Mouse (Mus musculus) c-Kit-positive CD71-negative TER-119-negative erythroid progenitor cells, embryonic 14.5 days (primary cell): ENCODE results near the gene Aurka.
A peak's percentile ranks its signal among the peaks of the same experiment; 100 is the strongest.

Experiments used
- DNase-seq: peaks from one replicate; pipeline ENCODE4 v3.0.0-alpha.2; 2013; ENCODE audit warnings: low read depth

Gene Aurka

DNA sequence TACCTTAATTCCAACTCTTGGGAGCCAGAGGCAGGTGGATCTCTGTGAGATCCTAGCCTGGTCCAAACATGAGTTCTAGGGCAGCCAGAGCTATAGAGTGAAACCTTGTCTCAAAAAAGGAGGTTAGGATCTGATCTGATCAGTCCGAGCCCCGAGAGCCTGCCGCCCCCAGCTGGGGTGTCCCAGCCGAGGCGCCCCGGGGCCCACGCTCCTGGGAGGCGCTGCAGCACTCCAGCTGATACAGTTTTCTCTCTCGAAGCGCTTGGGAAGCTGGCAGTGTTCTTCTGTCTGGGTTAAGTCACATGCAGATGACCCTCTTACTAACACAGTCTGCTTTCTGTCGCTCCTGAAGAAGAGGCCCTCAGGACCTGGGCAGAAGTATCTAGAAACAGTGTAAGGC is 11.0 kb upstream of the Aurka start:
- DNase-seq = no peak

- DNase-seq = no peak
Measured at GRCm38 (mm10) chr2:172380513-172380912, 10.2 kb upstream of the Aurka start.

- DNase-seq = no peak
Measured at GRCm38 (mm10) chr2:172378332-172378731, 8.0 kb upstream of the Aurka start.

DNA sequence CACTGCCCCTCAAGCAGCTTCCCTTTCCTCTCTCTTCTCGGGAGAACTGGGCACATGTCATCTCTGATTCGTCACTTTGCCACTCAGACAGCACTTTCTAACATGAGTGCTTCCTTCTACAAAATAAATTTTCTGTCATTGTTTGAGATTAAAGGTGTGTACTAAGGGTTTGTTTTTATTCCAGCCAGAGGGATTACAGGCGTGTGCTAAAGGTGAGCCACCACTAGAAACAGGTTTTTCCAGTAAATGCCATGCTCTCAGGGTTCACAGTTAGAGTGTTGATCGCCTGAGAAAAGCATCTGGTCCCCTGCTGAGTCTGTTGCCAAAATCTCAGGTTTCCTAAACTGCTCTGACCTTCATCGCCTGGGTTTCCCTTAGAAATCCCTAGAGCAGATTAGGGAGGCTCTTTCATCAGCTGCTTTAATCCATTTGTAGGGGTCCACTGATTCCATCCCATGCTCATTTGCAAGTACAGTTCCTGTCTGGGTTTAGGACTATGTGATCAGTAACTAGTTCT is 6.7 kb upstream of the Aurka start:
- no peak for DNase-seq

DNA sequence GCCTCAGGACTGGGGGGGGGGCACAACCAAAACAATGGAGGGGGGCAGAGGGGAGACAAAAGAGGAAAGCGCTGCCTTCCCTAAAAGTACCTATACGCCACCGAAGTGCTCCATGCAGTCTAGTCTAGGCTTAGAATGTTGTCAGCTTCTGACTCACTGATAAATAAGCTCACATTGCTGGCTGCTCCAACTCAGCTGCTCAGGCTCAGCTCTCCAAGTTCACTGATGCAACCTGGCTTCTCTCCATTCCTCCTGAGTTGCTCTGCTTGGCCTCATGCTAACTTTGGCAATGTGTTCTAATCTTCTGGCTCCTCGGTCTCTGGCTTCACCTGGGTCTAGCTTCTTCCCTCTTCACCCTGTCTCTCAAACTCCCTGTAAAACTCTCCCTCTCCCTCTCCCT is 6.2 kb upstream of the Aurka start:
- DNase-seq = no peak

DNA sequence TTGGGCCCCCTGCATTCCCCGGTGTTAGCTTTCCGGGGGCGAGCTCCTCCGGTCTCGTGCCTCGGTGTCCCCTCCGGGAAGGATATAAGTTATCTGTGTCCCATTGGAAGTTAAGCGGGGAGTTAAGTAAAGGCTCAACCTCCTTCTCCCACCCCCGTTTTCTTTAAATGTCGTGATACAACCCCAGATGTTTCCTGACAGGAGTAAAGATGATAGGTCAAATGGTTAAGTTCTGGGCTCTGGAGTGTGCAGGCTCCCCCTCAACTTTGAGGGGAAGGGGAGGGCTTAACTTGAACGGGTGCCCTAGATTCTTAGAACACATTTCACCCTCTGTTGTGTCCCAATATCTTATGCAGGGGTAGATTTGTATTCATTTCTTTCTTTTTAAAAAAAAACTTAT is 923 bp upstream of the Aurka start:
- DNase-seq = no peak

- DNase-seq = no peak
Measured at GRCm38 (mm10) chr2:172363176-172363575, 7.2 kb downstream of the Aurka start.

DNA sequence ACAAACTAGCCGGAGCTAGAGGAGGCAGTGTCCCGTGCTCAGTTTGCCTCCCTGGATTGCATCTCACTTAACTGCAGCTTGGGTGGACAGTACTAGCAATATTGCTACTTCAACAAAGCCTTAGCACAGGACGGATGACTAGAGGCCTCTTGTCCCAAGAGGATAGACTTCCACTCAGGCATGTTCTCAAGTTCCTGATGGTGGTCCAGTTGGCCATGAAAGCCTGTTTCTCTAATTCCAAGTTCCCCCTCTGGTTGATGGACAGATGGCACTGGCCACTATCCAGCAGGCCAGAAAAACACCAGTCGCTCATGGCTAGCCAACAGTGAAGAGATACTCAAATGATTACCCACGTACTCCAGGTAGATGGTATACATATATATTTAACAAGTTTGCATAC is 14.5 kb downstream of the Aurka start:
- DNase-seq = no peak

- no peak for DNase-seq
Measured at GRCm38 (mm10) chr2:172354761-172355160, 15.6 kb downstream of the Aurka start.

- no peak for DNase-seq
Measured at GRCm38 (mm10) chr2:172353218-172353617, 17.1 kb downstream of the Aurka start.

GRCm38 (mm10) chr2:172350773-172351172 is 19.6 kb downstream of the Aurka start:
- no peak for DNase-seq

DNA sequence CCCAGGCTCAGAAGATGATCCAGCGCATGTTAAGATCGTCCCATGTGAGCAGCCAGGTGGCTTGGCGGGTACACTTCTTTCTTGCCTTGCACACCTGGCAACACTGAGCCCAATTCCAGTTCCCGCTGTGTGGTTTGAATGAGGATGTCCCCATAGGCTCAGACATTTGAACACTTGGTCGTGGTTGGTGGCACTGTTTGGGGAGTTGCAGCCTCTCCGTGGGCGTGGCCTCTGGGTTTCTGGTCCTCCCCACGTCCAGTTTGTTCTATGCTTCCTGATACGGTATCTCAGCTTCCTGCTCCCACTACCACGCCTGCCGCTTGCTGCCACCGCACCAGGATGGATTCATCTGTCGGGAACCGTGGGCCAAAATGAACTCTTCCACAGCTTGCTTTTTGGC is 20.6 kb downstream of the Aurka start:
- no peak for DNase-seq

DNA sequence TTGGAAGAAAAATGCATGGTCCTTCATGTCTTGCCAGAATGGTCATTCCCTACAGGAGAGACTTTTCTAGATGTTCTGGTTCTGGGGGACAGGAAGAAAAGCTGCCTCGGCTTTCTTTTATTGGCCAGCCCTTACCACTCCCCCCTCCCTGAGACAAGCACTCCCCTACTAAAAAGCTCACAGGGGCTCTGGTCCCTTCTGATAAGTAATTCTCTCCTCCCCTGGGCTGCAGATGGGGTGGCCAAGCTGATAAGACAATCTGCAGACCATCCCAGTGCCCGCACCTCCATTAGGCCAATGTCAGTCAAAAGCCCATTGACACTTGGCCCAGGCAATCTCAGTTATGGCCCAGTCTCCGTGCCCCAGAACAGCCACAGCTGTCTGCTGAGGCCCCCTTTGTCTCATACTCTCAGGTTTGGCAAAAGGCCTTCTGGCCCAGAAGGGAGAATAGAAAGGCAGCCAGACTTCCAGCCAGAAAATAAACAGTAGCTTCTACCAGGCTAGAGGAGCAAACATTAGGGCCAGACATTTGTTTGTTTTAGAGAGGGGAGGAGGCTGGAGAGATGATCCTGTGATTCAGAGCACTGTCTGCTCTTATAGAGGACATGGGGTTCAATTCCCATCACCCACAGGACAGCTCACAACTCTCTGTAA is 21.9 kb downstream of the Aurka start:
- no peak for DNase-seq

DNA sequence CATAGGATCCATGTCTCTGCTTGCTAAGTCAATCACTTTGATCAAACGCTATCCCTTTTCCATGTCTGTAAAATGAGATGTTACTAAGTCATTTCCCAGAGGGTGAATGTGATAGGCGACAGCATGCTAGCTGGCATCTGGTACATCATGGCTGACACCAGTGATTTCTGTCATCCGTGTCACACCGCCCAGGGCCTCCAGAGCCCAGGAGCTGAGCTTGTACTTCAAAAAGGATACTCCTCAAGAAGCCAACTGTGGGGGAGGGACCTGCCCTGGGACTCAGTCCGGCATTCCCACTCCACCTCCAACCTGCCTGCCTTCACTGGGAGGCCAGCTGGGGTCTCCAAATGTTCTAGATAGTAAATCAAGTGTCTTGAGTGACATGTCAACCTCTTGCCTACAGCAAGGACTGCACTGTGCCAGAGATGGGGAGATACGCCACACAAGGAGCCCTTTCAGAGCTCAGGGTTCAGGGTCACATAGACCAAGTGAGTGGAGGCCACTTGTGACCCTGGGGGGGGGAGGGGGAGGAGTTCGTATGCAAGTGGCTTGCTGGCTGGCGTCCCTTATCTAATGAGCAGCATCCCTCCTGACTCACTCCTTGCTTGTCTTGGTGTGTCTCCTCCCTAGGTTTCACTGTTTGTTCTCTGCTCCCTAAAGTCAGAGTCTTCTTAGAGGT is 23.3 kb downstream of the Aurka start:
- DNase-seq = no peak

DNA sequence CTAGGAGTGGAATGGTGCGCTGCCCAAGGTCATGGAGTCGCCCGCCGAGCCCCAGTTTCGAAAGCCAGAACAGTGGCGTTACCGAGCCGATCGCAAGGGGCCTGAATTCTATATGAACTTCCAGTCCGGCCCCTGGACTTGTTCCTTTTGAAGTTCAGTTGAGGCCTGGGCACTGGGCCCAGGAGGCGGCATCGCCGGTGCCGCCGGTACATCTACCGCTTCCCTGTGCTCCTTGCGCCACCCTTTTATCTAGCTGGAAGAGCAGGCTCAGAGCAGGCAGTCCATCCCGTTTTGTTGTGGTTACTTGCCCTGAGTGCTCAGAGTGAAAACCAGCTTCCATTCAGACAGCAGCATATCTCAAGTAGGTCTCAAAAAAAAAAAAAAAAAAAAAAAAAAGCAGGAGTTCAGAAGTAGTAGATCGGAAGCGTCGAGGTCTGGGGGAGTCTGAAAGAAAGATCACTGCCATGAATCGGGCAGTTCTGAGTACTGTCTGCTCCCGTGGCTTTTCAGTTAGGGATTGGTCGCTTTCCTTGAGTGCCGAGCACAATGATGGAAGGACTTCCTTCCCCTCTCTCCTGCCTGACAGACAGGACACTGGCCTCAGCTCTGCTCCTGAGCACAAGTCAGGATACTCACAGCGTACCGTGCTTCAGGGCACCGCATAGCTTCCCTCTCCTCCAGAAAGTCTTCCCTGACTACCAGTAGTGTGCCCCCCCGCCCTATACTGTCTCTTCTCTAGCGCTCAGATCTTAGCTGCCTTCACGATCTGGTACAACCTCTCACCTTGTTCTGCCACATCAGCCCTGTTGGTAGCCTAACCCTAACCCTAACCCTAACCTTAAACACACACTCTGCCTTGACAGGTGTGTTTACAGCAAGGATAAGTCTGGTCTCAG is 24.1 kb downstream of the Aurka start:
- DNase-seq = no peak

DNA sequence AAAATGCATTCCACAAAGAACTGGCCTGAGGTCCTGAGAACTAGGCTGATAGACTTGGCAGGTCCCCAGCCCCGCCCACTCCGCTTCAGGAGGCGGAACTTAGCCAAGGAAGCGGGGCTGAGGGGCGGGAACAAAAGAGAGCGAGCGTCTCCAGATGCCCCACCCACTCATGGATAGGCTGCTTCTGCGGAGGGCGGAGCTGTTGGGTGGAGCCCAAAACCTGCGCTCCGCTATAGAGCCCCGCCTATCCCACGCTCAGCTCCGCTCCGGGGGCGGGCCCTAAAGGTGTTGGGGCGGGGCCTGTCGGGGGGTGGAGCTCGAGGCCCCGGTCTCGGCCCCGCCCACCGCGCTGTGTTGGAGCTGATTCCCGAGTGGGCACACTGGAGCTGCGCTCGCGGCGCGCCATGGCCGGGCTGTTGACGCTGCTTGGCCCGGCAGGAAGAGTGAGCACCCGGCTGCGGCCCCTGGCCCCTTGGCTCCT is 25.0 kb downstream of the Aurka start, which contains the start of gene Fam210b:
Gene Fam210b (plus strand): TSS at position 308 of the 481 bp plus-strand sequence.
- DNase-seq = peak; percentile 98

GRCm38 (mm10) chr2:172344669-172345068 is 25.7 kb downstream of the Aurka start:
- DNase-seq = no peak

GRCm38 (mm10) chr2:172343751-172344150 is 26.6 kb downstream of the Aurka start:
- DNase-seq = no peak

DNA sequence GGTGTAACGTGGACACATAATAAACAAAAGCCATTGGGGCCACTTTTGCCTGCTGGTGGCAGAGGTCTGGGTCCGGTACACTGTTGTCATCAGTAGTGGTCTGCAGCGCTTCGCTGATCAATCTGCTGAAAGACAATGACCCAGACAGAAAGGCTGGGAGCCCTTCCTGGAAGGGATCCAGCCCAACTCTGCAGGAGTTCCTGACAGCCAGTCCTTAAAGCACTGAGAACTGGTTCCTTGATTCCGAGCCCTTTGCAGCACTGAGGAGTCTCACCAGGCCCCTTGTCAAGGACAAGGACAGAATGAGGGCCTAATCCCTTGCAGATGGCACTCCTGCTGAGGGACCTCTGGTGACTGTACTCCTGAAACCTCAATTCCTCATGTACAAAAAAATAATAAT is 28.7 kb downstream of the Aurka start:
- no peak for DNase-seq

GRCm38 (mm10) chr2:172340936-172341335 is 29.4 kb downstream of the Aurka start:
- no peak for DNase-seq

GRCm38 (mm10) chr2:172338206-172338942 is 32.0 kb downstream of the Aurka start:
- DNase-seq = no peak

GRCm38 (mm10) chr2:172329179-172329578 is 41.2 kb downstream of the Aurka start:
- no peak for DNase-seq
